Mouse (Mus musculus) ES-E14 (cell line): ENCODE measurements around the gene Chrm3.

Experiments used
- HCFC1 ChIP-seq: IDR thresholded peaks from 2 replicates; pipeline ENCODE4 v1.6.1; 2012; ENCODE audit warnings: low read length, inconsistent platforms, borderline replicate concordance; ENCODE audit not compliant: insufficient read depth
- ZC3H11A ChIP-seq: IDR thresholded peaks from 2 replicates; pipeline ENCODE4 v1.6.1; 2012; ENCODE audit warnings: low read depth, mild to moderate bottlenecking, inconsistent platforms, low read length, borderline replicate concordance

DNA sequence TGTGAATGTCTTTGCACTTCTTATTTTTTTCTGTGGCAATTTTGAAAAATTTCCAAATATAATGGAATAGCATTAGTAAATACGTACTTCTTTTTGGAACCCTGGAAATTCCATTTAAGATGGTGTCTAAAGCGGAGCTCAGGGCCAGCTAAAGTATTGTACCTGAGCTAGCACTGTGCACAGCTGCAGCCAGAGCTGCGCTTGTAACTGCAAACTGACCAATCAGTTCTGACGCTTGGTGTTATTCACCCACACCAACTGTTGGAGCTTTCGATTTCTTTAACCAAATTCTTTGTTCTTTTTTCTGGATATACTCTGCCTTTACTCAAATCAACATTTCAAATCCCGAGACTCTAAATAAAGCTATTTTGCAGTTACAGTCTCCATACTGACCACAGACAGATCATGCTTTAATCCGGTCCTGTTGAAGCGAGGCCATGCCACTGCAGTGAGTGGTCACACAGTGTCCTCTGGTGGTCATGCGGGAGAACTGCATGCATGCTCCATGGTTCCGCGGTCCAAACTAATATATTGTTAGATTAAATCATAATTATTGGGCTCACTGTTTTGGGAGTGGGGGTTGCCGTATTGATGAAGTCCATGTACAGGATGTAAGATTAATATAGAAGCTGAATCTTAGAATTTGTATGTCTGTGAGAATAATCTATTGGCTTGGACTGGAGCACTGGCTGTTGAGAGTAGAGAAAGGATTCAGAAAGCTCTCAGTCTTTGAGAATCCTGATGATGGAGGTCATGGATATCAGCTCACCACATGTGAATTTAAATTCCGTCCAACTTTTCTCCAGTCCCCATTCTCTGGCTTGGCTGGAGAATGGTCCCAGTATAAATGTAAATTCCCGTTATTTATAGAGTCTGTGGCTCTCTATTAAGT lies 513.9 kb downstream of the Chrm3 start:
- TF ChIP-seq HCFC1 (no peak), ZC3H11A (peak; percentile 100)
